Mouse (Mus musculus) bone marrow macrophage, adult 2 months (primary cell): Measurements from ENCODE around the gene BC035947.

ENCODE experiments used
- CTCF ChIP-seq: IDR thresholded peaks from 2 replicates; pipeline ENCODE4 v1.5.1; 2012; ENCODE audit warnings: low read depth, mild to moderate bottlenecking, low read length, moderate library complexity
- POLR2A ChIP-seq: IDR thresholded peaks from 2 replicates; pipeline ENCODE4 v1.6.1; 2012; ENCODE audit warnings: mild to moderate bottlenecking, low read depth, low read length, borderline replicate concordance

DNA sequence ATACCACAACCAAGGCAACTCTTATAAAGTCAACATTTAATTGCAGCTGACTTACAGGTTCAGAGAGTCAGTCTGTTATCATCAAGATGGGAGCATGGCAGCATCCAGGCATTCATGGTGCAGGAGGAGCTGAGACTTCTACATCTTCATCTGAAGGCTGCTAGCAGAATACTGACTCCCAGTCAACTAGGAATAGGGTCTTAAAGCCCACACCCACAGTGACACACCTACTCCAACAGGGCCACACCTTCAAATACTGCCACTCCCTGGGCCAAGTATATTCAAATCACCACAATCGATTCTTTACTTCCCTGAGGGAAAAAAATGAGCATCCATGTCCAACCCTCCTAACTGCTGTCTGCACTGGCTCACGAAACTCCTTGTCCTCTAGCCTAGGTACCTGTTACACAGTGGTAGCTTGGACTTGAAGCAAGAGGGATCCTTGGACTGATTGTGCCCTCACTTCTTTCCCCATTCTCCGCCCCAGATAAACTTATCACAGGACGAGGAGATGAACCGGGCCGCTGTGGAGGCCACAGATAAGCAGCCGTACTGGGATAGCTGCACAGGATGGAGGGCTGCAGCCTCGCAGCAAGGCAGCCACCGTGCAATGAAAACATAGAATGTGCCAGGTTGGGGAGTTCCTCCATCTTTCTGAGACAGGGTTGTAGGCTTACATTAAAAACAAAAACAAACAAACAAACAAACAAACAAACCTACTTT is 22.6 kb upstream of the BC035947 start:
- no peak for TF ChIP-seq POLR2A
- TF ChIP-seq CTCF, result no peak
